Mouse (Mus musculus) heart, postnatal 0 days (tissue): ENCODE measurements at regions not wholly inside any gene's neighbourhood (a gene's known extent, or its start where the extent isn't known, plus 50 kb on each side); places are given as distances from the start of the nearest gene placed in this dataset.

ENCODE experiments used
- ATAC-seq: fragments of 200-750 bp; cut with Nextera tagmentation; 2 replicates; pipeline ENCODE4 v1.8.0; 2017; ENCODE audit warnings: low read depth, moderate number of reproducible peaks, moderate library complexity; ENCODE audit not compliant: insufficient read depth
- DNase-seq: peaks from one replicate; pipeline ENCODE4 v3.0.0-alpha.2; 2016; ENCODE audit warnings: low spot score
- H3K27ac ChIP-seq: fragments of 300-500 bp; sonication (generic); 2 replicates; pipeline ENCODE4 v1.5.1; 2014; ENCODE audit warnings: low read depth, mild to moderate bottlenecking
- H3K27me3 ChIP-seq: fragments of 300-500 bp; sonication (generic); 2 replicates; pipeline ENCODE4 v1.6.1; 2014; ENCODE audit warnings: low read length, mixed read lengths; ENCODE audit not compliant: control insufficient read depth, insufficient read depth
- H3K36me3 ChIP-seq: fragments of 300-500 bp; sonication (generic); replicated peaks from 2 replicates; pipeline ENCODE4 v1.6.1; 2014; ENCODE audit warnings: low read length, mixed read lengths; ENCODE audit not compliant: control insufficient read depth, insufficient read depth
- H3K4me1 ChIP-seq: fragments of 300-500 bp; sonication (generic); 2 replicates; pipeline ENCODE4 v1.6.1; 2014; ENCODE audit warnings: antibody characterized with exemption; ENCODE audit not compliant: control insufficient read depth, insufficient read depth
- H3K4me2 ChIP-seq: fragments of 300-500 bp; sonication (generic); 2 replicates; pipeline ENCODE4 v1.6.1; 2014; ENCODE audit warnings: low read depth, mild to moderate bottlenecking, low read length, moderate library complexity
- H3K4me3 ChIP-seq: fragments of 300-500 bp; sonication (generic); 2 replicates; pipeline ENCODE4 v1.5.1; 2014; ENCODE audit warnings: low read depth, low read length
- H3K9ac ChIP-seq: fragments of 300-500 bp; sonication (generic); replicated peaks from 2 replicates; pipeline ENCODE4 v1.6.1; 2014; ENCODE audit warnings: low read depth, low read length, mixed read lengths
- H3K9me3 ChIP-seq: fragments of 300-500 bp; sonication (generic); replicated peaks from 2 replicates; pipeline ENCODE4 v1.6.1; 2016; ENCODE audit warnings: low read length; ENCODE audit not compliant: control insufficient read depth
- CTCF ChIP-seq: IDR thresholded peaks from 2 replicates; pipeline ENCODE4 v1.5.1; 2016; ENCODE audit warnings: antibody characterized with exemption, control low read depth, low read depth
- EP300 ChIP-seq: IDR thresholded peaks from 2 replicates; pipeline ENCODE4 v1.6.1; 2016; ENCODE audit warnings: antibody characterized with exemption, low read depth
- WGBS: fragments of 180-500 bp; shearing (Covaris S2); extraction: QIAGEN DNeasy Blood & Tissue Kit; methylation state at CpG from one replicate; pipeline ENCODE4 v1.1.7; 2014; 5-methylcytosine and 5-hydroxymethylcytosine counted together

DNA sequence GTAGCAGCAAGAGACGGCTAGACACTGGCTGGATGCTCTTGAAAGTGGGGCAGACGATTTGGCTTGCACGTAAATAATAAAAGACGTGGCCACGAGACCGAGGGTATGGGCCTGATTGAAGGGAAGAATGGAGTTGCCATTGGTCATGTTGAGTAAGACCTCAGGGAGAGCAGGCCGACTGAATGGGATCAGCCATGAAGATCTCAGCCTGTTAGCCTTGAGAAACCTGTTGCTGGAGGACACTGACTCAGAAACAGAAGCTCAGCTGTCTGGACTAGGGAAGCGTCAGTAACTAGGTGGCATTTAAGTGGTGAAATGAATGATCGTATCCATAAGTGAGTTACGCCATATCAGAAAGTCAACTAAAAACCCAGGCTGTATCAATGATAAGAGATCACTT lies 126.3 kb upstream of the Sox4 start:
- Histone ChIP-seq H3K4me2 (no peak overlapping the region), H3K27ac (no peak overlapping the region), H3K27me3 (no peaks in the 10 kb centered on the region), H3K9me3 (no peaks in the 10 kb centered on the region), H3K4me3 (no peak overlapping the region), H3K9ac (no peak overlapping the region), H3K4me1 (0 out of 2 replicates have a peak, but pooled peaks cover 5% of the 10 kb centered on the region), H3K36me3 (no peaks in the 10 kb centered on the region)
- TF ChIP-seq CTCF (no peak), EP300 (no peak)
- DNase-seq (no peak), ATAC-seq (no peak)
- 93% methylated on average over 10 of the region's 10 CpGs for WGBS

DNA sequence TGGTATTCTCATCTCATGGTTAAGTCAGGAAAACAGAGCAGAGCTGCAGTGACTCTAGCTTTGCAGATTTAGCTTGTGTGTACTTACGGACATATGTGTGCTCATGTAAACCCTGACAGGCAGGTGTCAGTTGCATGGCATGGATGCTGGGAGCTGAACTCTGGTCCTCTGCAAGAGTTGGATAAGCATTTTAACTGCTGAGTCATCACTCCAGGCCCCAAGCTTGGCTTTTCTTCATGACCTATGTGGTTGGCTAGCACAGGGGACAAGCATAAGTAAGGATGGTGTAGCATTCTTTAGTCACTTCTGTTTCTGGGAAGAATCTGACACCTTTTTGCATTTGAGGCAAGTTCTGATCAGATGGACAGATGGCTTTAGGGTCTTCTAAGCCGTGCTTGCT lies 120.1 kb upstream of the Sox4 start:
- H3K4me2 ChIP-seq, result no peak overlapping the region
- no peak overlapping the region for H3K9ac ChIP-seq
- no peak overlapping the region for H3K27ac ChIP-seq
- WGBS, result 91% methylated on average over 2 of the region's 2 CpGs
- DNase-seq (no peak), ATAC-seq (no peak)
- TF ChIP-seq EP300, result no peak
- no peaks in the 10 kb centered on the region for H3K27me3 ChIP-seq
- H3K4me1 ChIP-seq, result no peaks in the 10 kb centered on the region
- no peak overlapping the region for H3K4me3 ChIP-seq
- H3K9me3 ChIP-seq, result no peaks in the 10 kb centered on the region
- no peaks in the 10 kb centered on the region for H3K36me3 ChIP-seq

DNA sequence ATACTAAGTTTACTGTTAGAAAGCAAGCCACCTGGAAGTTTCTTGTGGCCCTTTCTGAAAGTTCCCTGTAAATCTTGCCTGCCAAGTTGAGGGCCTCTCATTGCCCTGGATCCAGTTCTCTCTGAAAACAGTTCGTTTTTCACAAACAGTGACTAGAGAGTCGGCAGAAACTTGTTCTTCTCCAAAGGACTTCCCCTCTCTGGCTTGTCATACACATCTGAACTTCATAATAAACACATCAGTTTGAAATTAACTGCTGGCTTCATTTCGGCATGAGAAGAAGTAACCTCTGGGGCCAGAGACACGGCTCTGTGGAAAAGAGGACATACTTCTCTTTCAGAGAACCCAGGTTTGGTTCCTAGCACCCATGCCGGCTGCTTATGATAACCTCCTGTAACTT lies 110.4 kb upstream of the Sox4 start:
- Histone ChIP-seq H3K4me1 (peaks cover 5% of the 10 kb centered on the region; the same call in 1 of the 2 replicates), H3K36me3 (no peaks in the 10 kb centered on the region), H3K27me3 (no peaks in the 10 kb centered on the region), H3K9me3 (no peaks in the 10 kb centered on the region), H3K9ac (no peak overlapping the region), H3K4me2 (no peak overlapping the region), H3K4me3 (no peak overlapping the region), H3K27ac (no peak overlapping the region)
- no peak for DNase-seq
- WGBS, result 79% methylated on average over 5 of the region's 5 CpGs
- TF ChIP-seq CTCF, result no peak
- TF ChIP-seq EP300, result no peak
- no peak for ATAC-seq

DNA sequence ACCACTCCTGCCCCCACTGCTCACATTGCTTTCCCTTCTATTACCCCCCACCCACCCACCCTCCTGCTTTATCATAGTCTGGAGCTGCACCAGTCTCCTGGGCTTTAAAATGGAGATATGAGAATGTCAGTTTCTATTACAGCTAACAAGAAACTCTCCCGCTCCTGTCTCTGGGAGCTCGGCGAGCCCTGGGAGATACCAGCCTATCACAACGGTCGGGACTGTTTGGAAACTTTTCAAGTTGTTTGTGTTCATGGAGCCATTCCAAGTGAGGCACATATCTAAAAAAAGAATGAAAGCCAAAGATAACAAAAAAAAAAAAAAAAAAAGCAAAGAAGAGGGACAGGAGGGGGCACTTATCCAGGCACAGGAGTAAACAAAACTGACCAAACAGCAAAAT lies 105.2 kb upstream of the Sox4 start:
- DNase-seq (peak; percentile 94), ATAC-seq (peak; percentile 89)
- Histone ChIP-seq H3K4me1 (peaks cover 14% of the 10 kb centered on the region), H3K27ac (peak overlapping the region; percentile 86), H3K4me3 (no peak overlapping the region), H3K4me2 (peak overlapping the region; percentile 20; the same call in 1 of the 2 replicates), H3K9me3 (no peaks in the 10 kb centered on the region), H3K27me3 (no peaks in the 10 kb centered on the region), H3K36me3 (no peaks in the 10 kb centered on the region), H3K9ac (no peak overlapping the region)
- TF ChIP-seq EP300 (peak; percentile 53; the same call in 1 of the 2 replicates), CTCF (no peak)
- 13% methylated on average over 5 of the region's 5 CpGs for WGBS

- Histone ChIP-seq H3K36me3 (no peaks in the 10 kb centered on the region), H3K27me3 (no peaks in the 10 kb centered on the region), H3K4me2 (no peak overlapping the region), H3K4me1 (peaks cover 8% of the 10 kb centered on the region; the same call in 1 of the 2 replicates), H3K9me3 (no peaks in the 10 kb centered on the region), H3K27ac (peak overlapping the region; percentile 78), H3K4me3 (no peak overlapping the region), H3K9ac (no peak overlapping the region)
- WGBS, result 33% methylated on average over 4 of the region's 4 CpGs
- DNase-seq (no peak), ATAC-seq (0 out of 2 replicates have a peak, but pooled peaks have one; percentile 16)
- no peak for TF ChIP-seq CTCF
- TF ChIP-seq EP300, result no peak
Measured at GRCm38 (mm10) chr13:29049730-29050129, 96.2 kb upstream of the Sox4 start.

DNA sequence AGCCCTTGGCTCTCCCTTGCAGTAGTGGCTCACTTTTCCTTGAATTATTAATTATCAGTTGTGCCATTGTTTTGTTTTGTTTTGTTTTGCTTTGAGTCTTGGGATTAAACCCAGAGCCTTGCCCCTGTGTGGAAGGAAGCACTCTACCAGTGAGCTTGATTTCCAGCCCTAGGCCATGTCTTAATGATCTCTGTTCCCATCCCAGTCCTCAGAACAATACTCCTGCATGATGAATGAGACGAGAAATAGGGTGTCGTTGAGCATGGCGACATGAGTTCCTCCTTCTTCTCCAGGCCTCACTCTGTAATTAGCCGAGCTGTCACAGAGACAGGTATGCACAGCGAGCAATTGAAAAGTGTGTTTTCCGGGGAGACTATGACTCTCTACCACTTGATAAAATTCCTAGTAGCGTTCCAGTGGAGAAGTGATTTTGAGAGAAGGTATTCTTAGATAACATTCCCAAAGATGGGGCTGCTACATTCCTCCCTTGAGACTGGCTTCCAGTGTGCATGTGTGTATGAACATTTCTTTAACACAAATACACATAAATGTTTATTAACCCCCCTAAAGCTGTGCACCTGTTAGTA lies 95.6 kb upstream of the Sox4 start:
- peaks cover 8% of the 10 kb centered on the region; the same call in 1 of the 2 replicates for H3K4me1 ChIP-seq
- H3K36me3 ChIP-seq, result no peaks in the 10 kb centered on the region
- ATAC-seq (peak; percentile 76), DNase-seq (peak; percentile 48)
- H3K4me3 ChIP-seq, result no peak overlapping the region
- peak overlapping the region; percentile 78 for H3K27ac ChIP-seq
- no peak overlapping the region for H3K4me2 ChIP-seq
- no peak overlapping the region for H3K9ac ChIP-seq
- H3K27me3 ChIP-seq, result no peaks in the 10 kb centered on the region
- 25% methylated on average over 7 of the region's 7 CpGs for WGBS
- no peaks in the 10 kb centered on the region for H3K9me3 ChIP-seq
- TF ChIP-seq EP300, result 0 out of 2 replicates have a peak, but pooled peaks have one; percentile 24
- TF ChIP-seq CTCF, result no peak
